Mouse (Mus musculus): ENCODE measurements around the gene Gas2l2. TPM values are rescaled to one million over a fixed set of nuclear protein-coding genes. Genes with fewer than 3 reads are reported as not detected.
A peak's percentile ranks its signal among the peaks of the same experiment; 100 is the strongest.

Gene Gas2l2
- total RNA-seq, 1 experiment, result 0.09 TPM

GRCm38 (mm10) chr11:83468765-83469164 lies 39.5 kb upstream of the Gas2l2 start:
- Histone ChIP-seq H3K36me3 (ENCODE audit: control insufficient read depth, insufficient read depth, low read length, poor library complexity, severe bottlenecking) (no peaks in the 10 kb centered on the region), H3K4me3 (ENCODE audit: insufficient read depth in 1 of 2, low read depth in 1 of 2, low read length in 2 of 2, poor library complexity in 1 of 2, severe bottlenecking in 1 of 2) (no peak overlapping the region), H3K4me1 (ENCODE audit: control insufficient read depth in 2 of 2, insufficient read depth in 2 of 2, low read length in 2 of 2, poor library complexity in 1 of 2) (no peaks in the 10 kb centered on the region), H3K9ac (ENCODE audit: insufficient read depth, low read depth, low read length, poor library complexity, severe bottlenecking) (no peak overlapping the region), H3K9me3 (ENCODE audit: control insufficient read depth, insufficient read depth, low read depth, low read length) (peaks cover 14% of the 10 kb centered on the region), H3K27ac (ENCODE audit: insufficient read depth, low read depth, low read length, poor library complexity, severe bottlenecking) (no peak overlapping the region)
- in situ Hi-C loops (cut with MboI; ENCODE audit: low sequenced_read_pairs in 2 of 2, unreplicated experiment in 2 of 2), result no loop called here
- TF ChIP-seq ZC3H11A (IDR thresholded peaks at IDR 0.05; ENCODE audit: borderline replicate concordance, low read depth, low read length), result no peak
- TF ChIP-seq MAFK (IDR thresholded peaks at IDR 0.05; ENCODE audit: insufficient read depth, low read depth, low read length), result no peak
- TF ChIP-seq ZNF384 (IDR thresholded peaks at IDR 0.05; ENCODE audit: low read depth, low read length), result no peak
- TF ChIP-seq HCFC1 (IDR thresholded peaks at IDR 0.05; ENCODE audit: borderline replicate concordance, insufficient read depth, low read length), result no peak
- no peak for TF ChIP-seq CHD2 (IDR thresholded peaks at IDR 0.05; ENCODE audit: low read depth, low read length)
- no peak for DNase-seq (ENCODE audit: low read depth, low spot score)

GRCm38 (mm10) chr11:83467120-83467652 lies 37.9 kb upstream of the Gas2l2 start:
- in situ Hi-C loops (cut with MboI; ENCODE audit: low sequenced_read_pairs in 2 of 2, unreplicated experiment in 2 of 2), result no loop called here
- no peaks in the 10 kb centered on the region for H3K36me3 ChIP-seq (ENCODE audit: control insufficient read depth, insufficient read depth, low read length, poor library complexity, severe bottlenecking)
- H3K4me3 ChIP-seq (ENCODE audit: insufficient read depth in 1 of 2, low read depth in 1 of 2, low read length in 2 of 2, poor library complexity in 1 of 2, severe bottlenecking in 1 of 2), result no peak overlapping the region
- H3K9ac ChIP-seq (ENCODE audit: insufficient read depth, low read depth, low read length, poor library complexity, severe bottlenecking), result no peak overlapping the region
- no peak overlapping the region for H3K27ac ChIP-seq (ENCODE audit: insufficient read depth, low read depth, low read length, poor library complexity, severe bottlenecking)
- TF ChIP-seq ZNF384 (IDR thresholded peaks at IDR 0.05; ENCODE audit: low read depth, low read length) (no peak), MAFK (IDR thresholded peaks at IDR 0.05; ENCODE audit: insufficient read depth, low read depth, low read length) (no peak), HCFC1 (IDR thresholded peaks at IDR 0.05; ENCODE audit: borderline replicate concordance, insufficient read depth, low read length) (no peak), ZC3H11A (IDR thresholded peaks at IDR 0.05; ENCODE audit: borderline replicate concordance, low read depth, low read length) (no peak), CHD2 (IDR thresholded peaks at IDR 0.05; ENCODE audit: low read depth, low read length) (no peak)
- DNase-seq (ENCODE audit: low read depth, low spot score), result no peak
- peaks cover 14% of the 10 kb centered on the region for H3K9me3 ChIP-seq (ENCODE audit: control insufficient read depth, insufficient read depth, low read depth, low read length)
- no peaks in the 10 kb centered on the region for H3K4me1 ChIP-seq (ENCODE audit: control insufficient read depth in 2 of 2, insufficient read depth in 2 of 2, low read length in 2 of 2, poor library complexity in 1 of 2)

- Histone ChIP-seq H3K4me1 (ENCODE audit: control insufficient read depth in 2 of 2, insufficient read depth in 2 of 2, low read length in 2 of 2, poor library complexity in 1 of 2) (no peaks in the 10 kb centered on the region), H3K36me3 (ENCODE audit: control insufficient read depth, insufficient read depth, low read length, poor library complexity, severe bottlenecking) (no peaks in the 10 kb centered on the region), H3K27ac (ENCODE audit: insufficient read depth, low read depth, low read length, poor library complexity, severe bottlenecking) (no peak overlapping the region), H3K9me3 (ENCODE audit: control insufficient read depth, insufficient read depth, low read depth, low read length) (peaks cover 12% of the 10 kb centered on the region), H3K9ac (ENCODE audit: insufficient read depth, low read depth, low read length, poor library complexity, severe bottlenecking) (no peak overlapping the region), H3K4me3 (ENCODE audit: insufficient read depth in 1 of 2, low read depth in 1 of 2, low read length in 2 of 2, poor library complexity in 1 of 2, severe bottlenecking in 1 of 2) (no peak overlapping the region)
- DNase-seq (ENCODE audit: low read depth, low spot score), result no peak
- in situ Hi-C loops (cut with MboI; ENCODE audit: low sequenced_read_pairs in 2 of 2, unreplicated experiment in 2 of 2), result no loop called here
- TF ChIP-seq ZNF384 (IDR thresholded peaks at IDR 0.05; ENCODE audit: low read depth, low read length) (no peak), HCFC1 (IDR thresholded peaks at IDR 0.05; ENCODE audit: borderline replicate concordance, insufficient read depth, low read length) (no peak), MAFK (IDR thresholded peaks at IDR 0.05; ENCODE audit: insufficient read depth, low read depth, low read length) (no peak)
Measured at GRCm38 (mm10) chr11:83465976-83466375, 36.7 kb upstream of the Gas2l2 start.

- DNase-seq (ENCODE audit: low read depth, low spot score), result no peak
- Histone ChIP-seq H3K4me3 (ENCODE audit: insufficient read depth in 1 of 2, low read depth in 1 of 2, low read length in 2 of 2, poor library complexity in 1 of 2, severe bottlenecking in 1 of 2) (peak within 1 kb of the TSS; percentile 72 to 84), H3K9me3 (ENCODE audit: control insufficient read depth, insufficient read depth, low read depth, low read length) (no peaks in the 10 kb centered on the region; the same call in 1 of the 2 replicates), H3K4me1 (ENCODE audit: control insufficient read depth in 2 of 2, insufficient read depth in 2 of 2, low read length in 2 of 2, poor library complexity in 1 of 2) (no peaks in the 10 kb centered on the region), H3K9ac (ENCODE audit: insufficient read depth, low read depth, low read length, poor library complexity, severe bottlenecking) (peak within 1 kb of the TSS; percentile 67), H3K27ac (ENCODE audit: insufficient read depth, low read depth, low read length, poor library complexity, severe bottlenecking) (no peak within 1 kb of the TSS), H3K36me3 (ENCODE audit: control insufficient read depth, insufficient read depth, low read length, poor library complexity, severe bottlenecking) (no peaks in the 10 kb centered on the region)
- in situ Hi-C loops (cut with MboI; ENCODE audit: low sequenced_read_pairs in 2 of 2, unreplicated experiment in 2 of 2), result no loop called here
- TF ChIP-seq MAFK (IDR thresholded peaks at IDR 0.05; ENCODE audit: insufficient read depth, low read depth, low read length), result no peak
- no peak for TF ChIP-seq HCFC1 (IDR thresholded peaks at IDR 0.05; ENCODE audit: borderline replicate concordance, insufficient read depth, low read length)
- no peak for TF ChIP-seq CHD2 (IDR thresholded peaks at IDR 0.05; ENCODE audit: low read depth, low read length)
- no peak for TF ChIP-seq ZNF384 (IDR thresholded peaks at IDR 0.05; ENCODE audit: low read depth, low read length)
- TF ChIP-seq ZC3H11A (IDR thresholded peaks at IDR 0.05; ENCODE audit: borderline replicate concordance, low read depth, low read length), result no peak
Measured at GRCm38 (mm10) chr11:83462711-83463244, 33.5 kb upstream of the Gas2l2 start, which contains the start of gene Mmp28. Gene Mmp28 (minus strand): TSS chr11:83463071.

Measured in ES-E14 (cell line).